Mouse (Mus musculus) embryonic facial prominence, embryonic 12.5 days (tissue): ENCODE results near the gene Cbarp. TPM values are rescaled to one million over a fixed set of nuclear protein-coding genes. Genes with fewer than 3 reads are reported as not detected.
A peak's percentile ranks its signal among the peaks of the same experiment; 100 is the strongest.

Experiments
- ATAC-seq: fragments of 200-750 bp; cut with Nextera tagmentation; 2 replicates; pipeline ENCODE4 v1.8.0; 2017; ENCODE audit not compliant: insufficient number of reproducible peaks, insufficient read depth, low FRiP score, low TSS enrichment
- H3K27ac ChIP-seq: fragments of 300-500 bp; sonication (generic); 2 replicates; pipeline ENCODE4 v1.5.1; 2016; ENCODE audit warnings: mild to moderate bottlenecking
- H3K27me3 ChIP-seq: fragments of 300-500 bp; sonication (generic); 2 replicates; pipeline ENCODE4 v1.6.1; 2016; ENCODE audit warnings: mild to moderate bottlenecking, moderate library complexity
- H3K36me3 ChIP-seq: fragments of 300-500 bp; sonication (generic); 2 replicates; pipeline ENCODE4 v1.6.1; 2016; ENCODE audit warnings: mild to moderate bottlenecking
- H3K4me1 ChIP-seq: fragments of 300-500 bp; sonication (generic); 2 replicates; pipeline ENCODE4 v1.6.1; 2016
- H3K4me2 ChIP-seq: fragments of 300-500 bp; sonication (generic); replicated peaks from 2 replicates; pipeline ENCODE4 v1.6.1; 2016; ENCODE audit warnings: mild to moderate bottlenecking, moderate library complexity
- H3K4me3 ChIP-seq: fragments of 300-500 bp; sonication (generic); 2 replicates; pipeline ENCODE4 v1.5.1; 2016; ENCODE audit warnings: mild to moderate bottlenecking
- H3K9ac ChIP-seq: fragments of 300-500 bp; sonication (generic); 2 replicates; pipeline ENCODE4 v1.6.1; 2016; ENCODE audit warnings: mild to moderate bottlenecking, moderate library complexity
- H3K9me3 ChIP-seq: fragments of 300-500 bp; sonication (generic); 2 replicates; pipeline ENCODE4 v1.6.1; 2016; ENCODE audit warnings: mild to moderate bottlenecking, moderate library complexity
- WGBS: fragments of 180-500 bp; shearing (Covaris S2); methylation state at CpG from one replicate; pipeline ENCODE4 v1.1.7; 2016; 5-methylcytosine and 5-hydroxymethylcytosine counted together
- polyA plus RNA-seq: library from polyadenylated mRNA; unstranded; fragments of >200 nt; fragmentation: Nextera tagmentation; extraction: Ambion mirVana; gene quantifications from 2 replicates; pipeline ENCODE4 v1.2.1, GENCODE M21; 2016

Cbarp gene
- polyA plus RNA-seq, 1 experiment from 2014 or later = 8.5 TPM

DNA sequence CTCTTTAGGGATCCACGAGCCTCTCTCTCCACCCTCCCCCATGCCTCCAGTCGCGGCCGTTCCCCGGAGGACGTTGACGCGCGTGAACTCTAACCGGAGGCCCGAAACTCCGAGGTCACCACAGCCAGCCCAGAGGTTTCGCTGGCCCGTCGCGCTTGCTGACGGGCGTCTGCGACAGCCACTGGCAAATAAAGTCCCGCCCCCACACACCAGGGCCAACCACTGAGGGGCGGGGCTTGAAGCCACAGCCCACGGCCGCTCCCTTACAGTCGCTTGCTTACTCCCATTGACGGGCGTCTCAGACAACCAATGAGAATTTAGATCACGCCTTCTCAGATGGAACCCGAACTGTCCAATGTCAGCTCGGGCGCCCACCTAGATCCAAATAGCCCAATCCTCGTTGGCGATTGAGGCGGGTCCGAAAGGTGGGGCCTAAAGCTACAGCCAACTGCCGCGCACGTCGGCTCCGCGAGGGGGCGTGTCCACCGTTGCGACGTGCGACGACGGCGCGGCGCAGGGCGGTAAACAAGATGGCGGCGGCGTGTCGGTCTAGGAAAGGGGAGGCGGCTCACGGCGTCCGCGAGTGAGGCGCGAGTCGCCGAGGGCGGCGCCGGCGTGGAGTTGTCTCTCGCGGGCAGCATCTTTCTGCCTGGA lies 25.2 kb downstream of the Cbarp start, which contains the start of gene Stk11:
Gene Stk11, plus strand, starts transcription at position 514 of the 654 bp plus-strand sequence.
- Histone ChIP-seq H3K4me1 (peaks cover 33% of the 10 kb centered on the region), H3K27me3 (no peaks in the 10 kb centered on the region), H3K9ac (peak within 1 kb of the TSS; percentile 86), H3K4me3 (peak within 1 kb of the TSS; percentile 67), H3K4me2 (peak within 1 kb of the TSS; percentile 92), H3K9me3 (no peaks in the 10 kb centered on the region), H3K36me3 (peaks cover 25% of the 10 kb centered on the region), H3K27ac (peak within 1 kb of the TSS; percentile 83)
- ATAC-seq = peak; percentile 98
- under 1% methylated on average over 70 of the region's 70 CpGs for WGBS

DNA sequence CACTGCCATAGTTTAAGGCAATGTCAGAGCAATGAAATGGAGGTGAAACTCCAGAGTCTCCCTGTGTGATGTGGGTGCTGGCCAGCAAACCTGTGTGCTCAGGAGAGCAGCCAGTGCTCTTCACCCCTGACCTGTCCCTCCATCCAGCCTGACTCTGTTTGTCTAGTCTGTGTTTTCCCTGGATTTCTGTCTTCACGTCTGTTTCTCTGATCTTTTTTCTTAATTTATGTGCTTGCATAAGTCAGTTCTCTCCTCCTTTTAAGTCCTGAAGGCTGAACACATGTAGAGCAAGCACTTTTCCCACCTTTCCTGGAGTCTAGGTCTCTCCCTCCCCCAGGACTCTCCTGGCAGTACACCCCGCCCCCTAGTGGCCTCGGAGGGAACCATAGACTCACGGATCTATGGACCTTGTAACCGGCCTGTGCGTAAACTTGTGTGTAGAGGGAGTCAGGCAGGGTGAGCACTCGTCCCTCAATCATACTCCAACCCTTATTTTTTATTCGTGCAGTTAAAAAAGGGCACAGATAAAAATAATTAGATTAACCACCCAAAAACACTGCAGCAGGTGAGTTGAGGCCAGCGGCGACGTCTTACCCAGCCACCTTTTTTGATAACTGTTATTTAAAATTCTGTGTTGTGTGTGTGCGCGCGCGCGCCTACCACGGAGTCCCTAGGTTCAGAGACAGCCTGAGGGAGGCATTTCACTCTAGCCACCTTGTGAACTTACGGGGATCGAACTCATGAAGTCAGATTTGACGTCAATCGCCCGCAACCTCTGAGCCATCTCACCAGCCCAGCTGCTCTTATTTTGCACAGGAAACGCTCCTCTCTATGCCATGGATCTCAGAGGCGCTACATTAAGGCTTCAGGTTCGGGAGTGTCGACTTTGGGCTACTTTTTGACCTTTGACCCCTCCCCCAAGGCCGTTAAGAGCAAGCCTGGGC lies 26.0 kb downstream of the Cbarp start:
- peak; percentile 68 for ATAC-seq
- Histone ChIP-seq H3K36me3 (peaks cover 18% of the 10 kb centered on the region), H3K27me3 (no peaks in the 10 kb centered on the region), H3K4me3 (peak overlapping the region; percentile 67), H3K4me2 (peak overlapping the region; percentile 92), H3K9me3 (no peaks in the 10 kb centered on the region), H3K27ac (peak overlapping the region; percentile 59), H3K4me1 (peaks cover 31% of the 10 kb centered on the region), H3K9ac (peak overlapping the region; percentile 86)
- WGBS = 2% methylated on average over 27 of the region's 27 CpGs

DNA sequence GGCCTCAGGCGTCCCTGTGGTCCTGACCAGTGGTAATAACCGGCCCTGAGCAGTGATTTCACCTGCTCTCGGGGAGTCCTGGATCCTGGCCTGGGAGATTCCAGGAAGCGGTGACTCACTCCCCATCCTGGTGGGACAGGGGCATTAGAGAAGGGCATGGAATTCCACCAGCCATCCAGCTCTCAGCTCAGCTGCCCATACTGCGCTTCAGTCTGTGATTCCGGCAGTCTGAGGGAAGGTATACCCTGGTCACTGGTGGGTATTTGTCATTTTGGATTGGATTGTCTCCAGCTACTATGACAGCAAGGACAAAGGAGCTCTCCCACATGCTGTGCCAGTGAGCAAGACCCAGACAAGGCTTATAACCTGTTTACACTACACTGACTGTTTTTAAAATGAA lies 33.0 kb downstream of the Cbarp start:
- no peaks in the 10 kb centered on the region for H3K9me3 ChIP-seq
- no peak overlapping the region for H3K9ac ChIP-seq
- no peak overlapping the region for H3K4me2 ChIP-seq
- no peak overlapping the region for H3K4me3 ChIP-seq
- H3K36me3 ChIP-seq = no peaks in the 10 kb centered on the region
- 0 out of 2 replicates have a peak, but pooled peaks cover 3% of the 10 kb centered on the region for H3K4me1 ChIP-seq
- no peaks in the 10 kb centered on the region for H3K27me3 ChIP-seq
- no peak overlapping the region for H3K27ac ChIP-seq
- 61% methylated on average over 6 of the region's 6 CpGs for WGBS
- no peak for ATAC-seq

DNA sequence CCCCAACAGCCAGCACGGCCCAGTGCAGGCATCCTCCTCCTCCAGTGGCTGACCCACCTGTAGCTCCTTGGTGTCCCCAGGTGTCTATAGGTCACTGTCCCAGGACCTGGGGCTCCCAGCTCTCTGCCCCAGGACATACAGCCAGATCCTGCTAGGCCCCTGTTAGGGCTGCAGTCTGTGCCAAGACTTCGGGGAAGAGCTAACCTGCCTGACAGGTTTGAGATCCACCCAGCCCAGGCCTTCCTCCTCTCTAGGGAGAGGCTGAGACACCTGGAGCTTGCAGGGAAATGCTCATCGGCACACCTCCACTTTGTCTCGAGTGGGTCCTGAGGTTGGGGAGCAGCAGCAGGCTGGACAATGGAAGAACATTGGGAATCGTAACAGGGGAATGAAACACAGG lies 34.7 kb downstream of the Cbarp start:
- 63% methylated on average over 5 of the region's 5 CpGs for WGBS
- no peaks in the 10 kb centered on the region for H3K36me3 ChIP-seq
- no peak overlapping the region for H3K4me3 ChIP-seq
- H3K27ac ChIP-seq = 0 out of 2 replicates have a peak overlapping the region, but pooled peaks have one; percentile 30
- no peaks in the 10 kb centered on the region for H3K9me3 ChIP-seq
- no peak for ATAC-seq
- peaks cover 13% of the 10 kb centered on the region for H3K4me1 ChIP-seq
- peak overlapping the region; percentile 19; the same call in 1 of the 2 replicates for H3K9ac ChIP-seq
- H3K4me2 ChIP-seq = no peak overlapping the region
- H3K27me3 ChIP-seq = no peaks in the 10 kb centered on the region

DNA sequence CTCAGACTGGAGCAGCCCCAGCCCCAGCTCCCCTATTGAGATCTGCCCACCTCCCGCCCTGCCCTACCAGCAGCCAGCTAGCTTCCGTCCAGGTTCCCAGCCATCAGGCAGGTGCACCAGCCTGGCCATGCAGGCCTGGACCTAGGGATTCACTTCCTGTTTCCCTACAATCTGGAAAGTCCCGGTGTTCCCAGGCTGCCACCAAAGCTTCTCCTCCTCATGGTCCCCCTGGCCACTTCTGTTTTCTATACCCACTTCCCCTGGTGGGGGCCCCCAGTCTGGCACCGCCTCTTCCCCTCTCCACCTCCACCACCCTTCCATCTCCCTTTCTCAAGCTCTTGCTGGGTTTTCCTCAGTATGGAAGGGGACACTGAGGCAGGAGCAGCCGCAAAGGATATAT lies 35.2 kb downstream of the Cbarp start, which contains the start of gene Sbno2:
Gene Sbno2, minus strand, starts transcription at position 112 of the 400 bp plus-strand sequence.
- 0 out of 2 replicates have a peak within 1 kb of the TSS, but pooled peaks have one; percentile 30 for H3K27ac ChIP-seq
- peak within 1 kb of the TSS; percentile 19; the same call in 1 of the 2 replicates for H3K9ac ChIP-seq
- no peaks in the 10 kb centered on the region for H3K27me3 ChIP-seq
- peaks cover 14% of the 10 kb centered on the region for H3K4me1 ChIP-seq
- H3K9me3 ChIP-seq = no peaks in the 10 kb centered on the region
- H3K4me2 ChIP-seq = no peak within 1 kb of the TSS
- 62% methylated on average over 5 of the region's 5 CpGs for WGBS
- no peaks in the 10 kb centered on the region for H3K36me3 ChIP-seq
- no peak for ATAC-seq
- no peak within 1 kb of the TSS for H3K4me3 ChIP-seq

DNA sequence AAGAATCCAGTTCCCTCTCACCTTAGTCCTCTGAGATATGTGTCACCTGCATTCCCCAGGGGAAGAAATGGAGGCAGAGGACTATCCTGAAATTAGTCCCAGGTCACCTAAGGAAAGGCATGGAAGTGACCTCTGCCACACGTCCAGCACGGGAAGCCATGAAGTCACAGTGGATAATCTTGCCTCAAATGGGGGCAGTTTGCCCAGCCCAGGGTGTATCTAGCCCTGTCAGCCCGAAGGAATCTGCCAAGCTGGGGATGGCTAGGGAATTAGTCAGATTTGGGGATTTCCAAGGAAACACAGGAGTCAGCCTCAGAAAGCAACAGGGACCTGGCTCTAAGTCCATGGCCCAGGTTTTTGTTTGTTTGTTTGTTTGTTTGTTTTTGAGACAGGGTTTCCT lies 36.5 kb downstream of the Cbarp start:
- Histone ChIP-seq H3K27ac (no peak overlapping the region), H3K36me3 (no peaks in the 10 kb centered on the region), H3K4me2 (no peak overlapping the region), H3K27me3 (no peaks in the 10 kb centered on the region), H3K9ac (no peak overlapping the region), H3K4me1 (peaks cover 16% of the 10 kb centered on the region), H3K4me3 (no peak overlapping the region), H3K9me3 (no peaks in the 10 kb centered on the region)
- no peak for ATAC-seq
- 74% methylated on average over 3 of the region's 3 CpGs for WGBS

DNA sequence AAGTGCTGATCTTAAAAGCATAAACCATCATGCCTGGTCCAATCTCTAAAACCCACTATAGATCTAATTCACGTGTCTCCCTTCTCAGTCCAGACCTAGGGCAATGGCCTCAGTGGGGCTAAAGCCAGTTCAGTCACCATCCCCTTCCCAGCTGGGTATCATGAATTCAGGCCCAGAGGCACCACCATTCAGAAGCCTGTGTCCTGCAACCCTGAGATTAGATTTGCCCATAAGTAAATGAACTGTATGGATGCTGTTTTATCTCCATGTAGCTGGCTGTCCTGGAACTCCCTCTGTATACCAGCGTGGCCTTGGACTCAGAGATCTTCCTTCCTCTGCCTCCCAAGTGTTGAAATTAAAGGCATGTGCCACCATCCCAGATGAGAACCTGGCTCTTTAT lies 37.6 kb downstream of the Cbarp start:
- H3K27me3 ChIP-seq = no peaks in the 10 kb centered on the region
- H3K4me2 ChIP-seq = peak overlapping the region; percentile 88
- no peak overlapping the region for H3K4me3 ChIP-seq
- WGBS = 80% methylated on average over 2 of the region's 2 CpGs
- H3K4me1 ChIP-seq = peaks cover 16% of the 10 kb centered on the region
- H3K27ac ChIP-seq = peak overlapping the region; percentile 54; the same call in 1 of the 2 replicates
- no peak for ATAC-seq
- no peak overlapping the region for H3K9ac ChIP-seq
- no peaks in the 10 kb centered on the region for H3K36me3 ChIP-seq
- H3K9me3 ChIP-seq = no peaks in the 10 kb centered on the region

DNA sequence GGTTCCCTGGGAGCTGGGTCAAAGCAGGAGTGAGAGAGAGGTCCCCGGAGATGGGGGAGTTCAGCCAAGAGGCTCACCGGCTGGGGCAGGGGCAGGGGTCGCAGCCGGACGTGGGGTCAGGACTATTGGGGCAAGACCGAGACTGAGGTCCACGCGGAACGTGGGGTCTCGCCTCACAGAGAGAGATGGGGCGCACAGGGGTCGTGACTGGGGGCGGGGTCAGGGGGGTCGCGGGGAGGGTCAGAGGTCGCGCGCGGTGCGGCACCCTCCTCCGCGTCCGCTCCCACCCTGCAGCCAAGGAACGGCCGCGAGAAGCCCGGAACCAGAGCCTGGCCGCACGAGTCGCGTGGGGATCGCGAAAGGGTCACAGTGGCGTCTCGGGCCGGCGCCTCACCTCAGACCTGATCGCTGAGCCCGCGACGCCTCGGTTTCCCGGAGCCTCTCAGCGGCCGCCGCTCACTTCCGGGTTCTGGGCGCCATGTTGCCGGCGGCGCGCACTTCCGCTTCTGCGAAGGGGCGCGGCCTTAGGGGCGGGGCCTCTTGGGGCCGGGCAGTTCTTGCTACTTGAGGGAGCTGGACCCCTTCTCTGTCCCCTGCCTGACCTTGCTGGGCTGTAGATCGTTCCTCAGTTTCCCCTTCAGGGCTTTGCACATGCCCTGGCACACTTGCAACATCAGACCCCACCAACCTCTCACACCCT lies 38.3 kb downstream of the Cbarp start:
- Histone ChIP-seq H3K27ac (peak overlapping the region; percentile 54; the same call in 1 of the 2 replicates), H3K9me3 (no peaks in the 10 kb centered on the region), H3K9ac (peak overlapping the region; percentile 79), H3K4me1 (peaks cover 22% of the 10 kb centered on the region), H3K4me2 (peak overlapping the region; percentile 88), H3K36me3 (no peaks in the 10 kb centered on the region), H3K4me3 (peak overlapping the region; percentile 83), H3K27me3 (no peaks in the 10 kb centered on the region)
- 1% methylated on average over 52 of the region's 59 CpGs for WGBS
- ATAC-seq = peak; percentile 81

DNA sequence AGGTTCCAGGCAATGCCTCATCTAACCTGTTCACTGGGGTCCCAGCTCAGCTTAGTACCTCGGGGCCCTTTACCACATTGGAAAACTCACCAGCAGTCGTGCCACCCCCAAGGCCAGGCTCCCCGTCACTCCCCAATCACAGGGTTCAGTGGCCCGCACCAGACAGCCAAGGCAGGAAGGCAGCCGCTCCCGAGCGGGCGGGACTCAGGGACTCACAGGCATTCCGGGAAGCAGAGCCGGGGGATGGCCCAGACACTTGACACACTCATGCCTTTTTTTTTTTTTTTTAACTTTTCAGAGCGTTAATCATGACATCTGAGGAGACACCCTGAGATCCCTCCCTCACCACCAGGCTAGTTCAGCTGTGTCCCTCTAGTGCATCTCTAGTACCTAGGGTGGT lies 39.7 kb downstream of the Cbarp start:
- 61% methylated on average over 11 of the region's 11 CpGs for WGBS
- 0 out of 2 replicates have a peak overlapping the region, but pooled peaks have one; percentile 83 for H3K4me3 ChIP-seq

DNA sequence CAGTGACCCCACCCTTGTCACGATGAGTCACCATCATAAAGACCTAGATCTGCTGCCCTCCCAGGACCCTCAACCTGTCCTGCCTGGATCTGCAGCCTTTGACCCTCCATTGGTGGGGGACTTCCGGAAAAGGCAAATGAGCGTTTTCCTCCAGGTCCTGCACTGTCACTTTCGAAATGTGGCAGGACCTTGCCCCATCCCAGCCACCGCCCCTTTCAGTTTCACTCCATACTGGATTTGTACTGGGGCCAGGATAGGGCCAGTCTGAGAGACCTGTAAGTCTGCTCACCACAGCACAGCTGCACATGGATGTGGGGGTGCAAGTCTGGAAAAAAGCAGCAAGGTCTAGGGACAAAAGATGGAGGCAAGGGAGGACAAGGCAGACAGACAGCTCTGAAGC lies 42.0 kb downstream of the Cbarp start:
- Histone ChIP-seq H3K4me3 (no peak overlapping the region), H3K27me3 (no peaks in the 10 kb centered on the region), H3K9ac (no peak overlapping the region), H3K4me2 (no peak overlapping the region), H3K9me3 (no peaks in the 10 kb centered on the region), H3K36me3 (no peaks in the 10 kb centered on the region), H3K27ac (no peak overlapping the region), H3K4me1 (peaks cover 28% of the 10 kb centered on the region)
- WGBS = 92% methylated on average over 5 of the region's 5 CpGs
- ATAC-seq = no peak

More for the DNA sequence above, 39.7 kb downstream of the Cbarp start:
- H3K27me3 ChIP-seq = no peaks in the 10 kb centered on the region
- H3K9ac ChIP-seq = no peak overlapping the region
- peak overlapping the region; percentile 88 for H3K4me2 ChIP-seq
- no peaks in the 10 kb centered on the region for H3K9me3 ChIP-seq
- ATAC-seq = no peak
- no peak overlapping the region for H3K27ac ChIP-seq
- peaks cover 28% of the 10 kb centered on the region for H3K4me1 ChIP-seq
- no peaks in the 10 kb centered on the region for H3K36me3 ChIP-seq

DNA sequence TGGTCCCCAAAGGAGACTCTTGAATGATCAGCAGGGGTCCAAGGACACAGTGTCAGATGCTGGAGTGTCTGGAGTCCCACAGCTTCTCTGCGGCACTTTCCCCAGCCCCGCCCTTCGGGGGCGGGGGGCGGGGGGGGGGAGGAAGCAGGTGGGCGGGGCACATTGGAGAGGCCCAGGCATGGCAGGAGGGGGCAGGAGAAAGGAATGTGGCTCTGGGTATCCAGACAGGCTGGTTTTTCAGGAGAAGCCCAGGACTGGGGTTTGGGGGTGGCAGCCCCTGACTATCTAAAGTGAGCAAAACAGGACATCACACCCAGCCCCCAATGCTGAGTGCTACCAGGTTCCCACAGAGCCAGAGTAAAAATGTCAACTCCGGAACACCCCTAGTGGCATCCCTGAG lies 43.4 kb downstream of the Cbarp start:
- WGBS = 13% methylated on average over 7 of the region's 7 CpGs
- H3K4me2 ChIP-seq = 0 out of 2 replicates have a peak overlapping the region, but pooled peaks have one; percentile 12
- no peak for ATAC-seq

More for the DNA sequence above, 43.4 kb downstream of the Cbarp start:
- 0 out of 2 replicates have a peak overlapping the region, but pooled peaks have one; percentile 20 for H3K9ac ChIP-seq
- H3K4me1 ChIP-seq = peaks cover 24% of the 10 kb centered on the region
- no peaks in the 10 kb centered on the region for H3K9me3 ChIP-seq
- no peak overlapping the region for H3K27ac ChIP-seq
- H3K27me3 ChIP-seq = no peaks in the 10 kb centered on the region
- H3K4me3 ChIP-seq = no peak overlapping the region
- no peaks in the 10 kb centered on the region for H3K36me3 ChIP-seq
